Mouse (Mus musculus): ENCODE measurements around the gene Hdc.

DNA sequence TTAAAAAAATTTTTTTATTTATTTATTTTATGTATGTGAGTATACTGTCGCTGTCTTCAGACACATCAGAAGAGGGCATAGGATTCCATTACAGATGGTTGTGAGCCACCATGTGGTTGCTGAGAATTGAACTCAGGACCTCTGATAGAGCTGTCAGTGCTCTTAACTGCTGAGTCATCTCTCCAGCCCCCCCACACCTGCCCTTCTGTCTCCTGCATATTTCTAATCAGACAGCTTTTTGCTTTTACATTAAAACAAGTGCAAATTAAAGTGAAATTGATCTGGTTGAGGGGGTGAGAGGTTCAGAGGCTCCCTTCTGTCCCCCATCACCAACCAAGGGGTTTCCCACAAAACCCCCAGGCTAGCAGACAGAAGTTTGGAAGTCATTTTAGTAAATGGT, 39.8 kb downstream of the Hdc start:
- no peak for TF ChIP-seq CTCF (IDR thresholded peaks at IDR 0.05; ENCODE audit: control insufficient read depth, insufficient read depth, insufficient replicate concordance, low read depth, low read length)
- TF ChIP-seq POLR2A (IDR thresholded peaks at IDR 0.05; ENCODE audit: control insufficient read depth, low read depth, low read length), result no peak

Data from testis, adult 2 months (tissue).